Comparison of ENCODE assay signal across 26 mouse cellular contexts in genomic region chr12:69418606-69419005, GRCm38 (mm10). TPM values are rescaled to one million over a fixed set of nuclear protein-coding genes. Genes with fewer than 3 reads are reported as not detected.
DNase-seq lines count a peak whose midpoint lies in the region; ATAC-seq and TF ChIP-seq lines count a peak whose summit lies in the region.
"Had no signal": no experiment of that assay in that cellular context is flagged by ENCODE, and none has a peak within 500 bp of the region (broad histone marks: within the 10 kb centered on the region; RNA-seq: fewer than 3 reads in every experiment).

No protein-coding gene starts in this region.

- H3K4me3 ChIP-seq in cerebellum, adult 2 months (replicated peaks; ENCODE audit: insufficient read depth, low read depth, low read length) = peak overlapping the region; percentile 26
- H3K4me3 ChIP-seq in embryonic facial prominence, embryonic 15.5 days (replicated peaks) = no peak overlapping the region
- H3K4me3 ChIP-seq in embryonic facial prominence, embryonic 10.5 days = no peak overlapping the region
- H3K4me3 ChIP-seq in kidney, embryonic 15.5 days (replicated peaks) = no peak overlapping the region
- no peak overlapping the region for H3K4me3 ChIP-seq in myocyte
- H3K4me3 ChIP-seq: forebrain, embryonic 15.5 days; hindbrain, embryonic 10.5 days; hindbrain, embryonic 15.5 days; intestine, embryonic 15.5 days; left cerebral cortex, adult 2 months; limb, embryonic 12.5 days; liver, embryonic 15.5 days; midbrain, embryonic 12.5 days; neural tube, embryonic 13.5 days had no signal

- no peak overlapping the region for H3K4me2 ChIP-seq in embryonic facial prominence, embryonic 15.5 days (replicated peaks)
- peak overlapping the region; percentile 7; the same call in 1 of the 2 replicates for H3K4me2 ChIP-seq in kidney, embryonic 15.5 days
- H3K4me2 ChIP-seq in myocyte (ENCODE audit: low read depth) = peak overlapping the region; percentile 61
- H3K4me2 ChIP-seq: forebrain, embryonic 15.5 days; hindbrain, embryonic 15.5 days; intestine, embryonic 15.5 days; limb, embryonic 12.5 days; liver, embryonic 15.5 days; lung, embryonic 14.5 days; midbrain, embryonic 12.5 days; neural tube, embryonic 13.5 days had no signal

- DNase-seq in cerebellum, adult 2 months = no peak
- no peak for DNase-seq in cerebellum, adult 8-10 months
- DNase-seq in embryonic facial prominence, embryonic 10.5 days (ENCODE audit: low spot score) = no peak
- DNase-seq in kidney, postnatal 36 days = no peak
- DNase-seq in layer of hippocampus, postnatal 36 days = no peak
- DNase-seq: heart, postnatal 14 days; kidney, adult 8-10 months; kidney, postnatal 14 days; lung, postnatal 14 days; right cerebral cortex, postnatal 4 days had no signal

- no peak overlapping the region for H3ac ChIP-seq in myocyte (ENCODE audit: control insufficient read depth, insufficient read length)

- ATAC-seq in embryonic facial prominence, embryonic 15.5 days (ENCODE audit: insufficient number of reproducible peaks, low FRiP score, low TSS enrichment, low read depth) = no peak
- ATAC-seq in kidney, embryonic 15.5 days (replicated peaks; ENCODE audit: low FRiP score) = peak; percentile 47; the same call in 1 of the 2 replicates
- ATAC-seq: forebrain, embryonic 15.5 days; intestine, embryonic 15.5 days had no signal

- H3K27me3 ChIP-seq in cerebellum, adult 2 months (ENCODE audit: control insufficient read depth, insufficient read depth, low read length) = no peaks in the 10 kb centered on the region
- no peaks in the 10 kb centered on the region for H3K27me3 ChIP-seq in embryonic facial prominence, embryonic 15.5 days
- no peaks in the 10 kb centered on the region for H3K27me3 ChIP-seq in embryonic facial prominence, embryonic 10.5 days (replicated peaks; ENCODE audit: low read depth, poor library complexity, severe bottlenecking)
- no peaks in the 10 kb centered on the region for H3K27me3 ChIP-seq in kidney, embryonic 15.5 days
- H3K27me3 ChIP-seq in myocyte (ENCODE audit: control insufficient read depth, insufficient read depth, insufficient read length) = no peaks in the 10 kb centered on the region
- H3K27me3 ChIP-seq: forebrain, embryonic 15.5 days; hindbrain, embryonic 15.5 days; intestine, embryonic 15.5 days; limb, embryonic 12.5 days; liver, embryonic 15.5 days; midbrain, embryonic 12.5 days; neural tube, embryonic 13.5 days had no signal

- no peak for TF ChIP-seq POLR2A in cerebellum, adult 2 months (IDR thresholded peaks at IDR 0.05; ENCODE audit: borderline replicate concordance, insufficient read depth, low read length)
- no peak for TF ChIP-seq POLR2A in myocyte (IDR thresholded peaks at IDR 0.05; ENCODE audit: insufficient read length, low read depth)

- H3K36me3 ChIP-seq in embryonic facial prominence, embryonic 15.5 days = no peaks in the 10 kb centered on the region
- H3K36me3 ChIP-seq in embryonic facial prominence, embryonic 10.5 days (replicated peaks) = no peaks in the 10 kb centered on the region
- H3K36me3 ChIP-seq in kidney, embryonic 15.5 days = no peaks in the 10 kb centered on the region
- H3K36me3 ChIP-seq in myocyte (ENCODE audit: control insufficient read depth, insufficient read depth) = no peaks in the 10 kb centered on the region
- H3K36me3 ChIP-seq: forebrain, embryonic 15.5 days; hindbrain, embryonic 10.5 days; hindbrain, embryonic 15.5 days; intestine, embryonic 15.5 days; limb, embryonic 12.5 days; liver, embryonic 15.5 days; midbrain, embryonic 12.5 days; neural tube, embryonic 13.5 days had no signal

- H3K79me2 ChIP-seq in myocyte (ENCODE audit: control insufficient read depth, insufficient read depth) = no peaks in the 10 kb centered on the region

- no peaks in the 10 kb centered on the region for H3K9me3 ChIP-seq in embryonic facial prominence, embryonic 15.5 days (replicated peaks)
- H3K9me3 ChIP-seq in embryonic facial prominence, embryonic 10.5 days = peaks cover 10% of the 10 kb centered on the region; the same call in 1 of the 2 replicates
- no peaks in the 10 kb centered on the region for H3K9me3 ChIP-seq in kidney, embryonic 15.5 days (replicated peaks)
- H3K9me3 ChIP-seq: forebrain, embryonic 15.5 days; hindbrain, embryonic 15.5 days; intestine, embryonic 15.5 days; liver, embryonic 15.5 days; midbrain, embryonic 12.5 days; neural tube, embryonic 13.5 days had no signal

- no peak overlapping the region for H3K27ac ChIP-seq in cerebellum, adult 2 months (ENCODE audit: insufficient read depth, low read length)
- 0 out of 2 replicates have a peak overlapping the region, but pooled peaks have one; percentile 30 for H3K27ac ChIP-seq in embryonic facial prominence, embryonic 15.5 days (replicated peaks)
- H3K27ac ChIP-seq in embryonic facial prominence, embryonic 10.5 days (replicated peaks) = no peak overlapping the region
- H3K27ac ChIP-seq in kidney, embryonic 15.5 days = no peak overlapping the region; the same call in 1 of the 2 replicates
- H3K27ac ChIP-seq: forebrain, embryonic 15.5 days; hindbrain, embryonic 10.5 days; hindbrain, embryonic 15.5 days; intestine, embryonic 15.5 days; left cerebral cortex, adult 2 months; limb, embryonic 12.5 days; liver, embryonic 15.5 days; midbrain, embryonic 12.5 days; neural tube, embryonic 13.5 days had no signal

- 33% methylated on average over 13 of the region's 13 CpGs for WGBS in cerebellum, adult 2 months
- WGBS in embryonic facial prominence, embryonic 15.5 days = 77% methylated on average over 13 of the region's 13 CpGs
- 88% methylated on average over 13 of the region's 13 CpGs for WGBS in embryonic facial prominence, embryonic 10.5 days
- 68% methylated on average over 13 of the region's 13 CpGs for WGBS in kidney, embryonic 15.5 days

- H3K4me1 ChIP-seq in cerebellum, adult 2 months (ENCODE audit: control insufficient read depth, insufficient read depth, low read length) = peaks cover 16% of the 10 kb centered on the region
- H3K4me1 ChIP-seq in embryonic facial prominence, embryonic 15.5 days = peaks cover 19% of the 10 kb centered on the region; the same call in 1 of the 2 replicates
- H3K4me1 ChIP-seq in embryonic facial prominence, embryonic 10.5 days = peaks cover 33% of the 10 kb centered on the region
- H3K4me1 ChIP-seq in kidney, embryonic 15.5 days = peaks cover 39% of the 10 kb centered on the region
- H3K4me1 ChIP-seq: forebrain, embryonic 15.5 days; hindbrain, embryonic 15.5 days; midbrain, embryonic 12.5 days; neural tube, embryonic 13.5 days had no signal

- no peak overlapping the region for H3K9ac ChIP-seq in embryonic facial prominence, embryonic 15.5 days
- H3K9ac ChIP-seq in kidney, embryonic 15.5 days = no peak overlapping the region
- H3K9ac ChIP-seq: forebrain, embryonic 15.5 days; hindbrain, embryonic 15.5 days; intestine, embryonic 15.5 days; limb, embryonic 12.5 days; liver, embryonic 15.5 days; lung, embryonic 14.5 days; midbrain, embryonic 12.5 days; neural tube, embryonic 13.5 days had no signal

- TF ChIP-seq CTCF in cerebellum, adult 2 months (IDR thresholded peaks at IDR 0.05; ENCODE audit: borderline replicate concordance, insufficient read depth, low read depth, low read length) = no peak

TF ChIP-seq in myocyte, 11 proteins besides CTCF, POLR2A, EP300 and RAD21:
- TF ChIP-seq POLR2AphosphoS2 (IDR thresholded peaks at IDR 0.05; ENCODE audit: insufficient read length, low read depth) = no peak
- TF ChIP-seq TCF12 (IDR thresholded peaks at IDR 0.05; ENCODE audit: insufficient read depth, poor library complexity, severe bottlenecking) = no peak
- TF ChIP-seq MYOD1 (IDR thresholded peaks at IDR 0.05; ENCODE audit: control insufficient read depth in 1 of 3, insufficient read length in 2 of 3, low read depth in 2 of 3) = no peak
- TF ChIP-seq SRF (IDR thresholded peaks at IDR 0.05; ENCODE audit: control insufficient read depth, insufficient read length, low read depth) = no peak
- no peak for TF ChIP-seq TCF3 (IDR thresholded peaks at IDR 0.05; ENCODE audit: insufficient read length, low read depth)
- no peak for TF ChIP-seq REST (IDR thresholded peaks at IDR 0.05; ENCODE audit: insufficient read depth, insufficient read length)
- TF ChIP-seq USF1 (IDR thresholded peaks at IDR 0.05; ENCODE audit: low read depth) = no peak
- no peak for TF ChIP-seq E2F4 (IDR thresholded peaks at IDR 0.05; ENCODE audit: insufficient read depth)
- no peak for TF ChIP-seq CEBPB (IDR thresholded peaks at IDR 0.05; ENCODE audit: insufficient read depth, poor library complexity, severe bottlenecking)
- TF ChIP-seq MAX (IDR thresholded peaks at IDR 0.05; ENCODE audit: low read depth) = no peak
- TF ChIP-seq MYOG (IDR thresholded peaks at IDR 0.05; ENCODE audit: control insufficient read depth in 1 of 3, insufficient read depth in 1 of 3, insufficient read length in 2 of 3, low read depth in 2 of 3) = no peak

RNA-seq across cellular contexts. Expression of gene Gm9887, which starts 46.3 kb away (rescaled TPM):
- polyA plus RNA-seq in cerebellum, adult 2 months (2012; rRNA removed) = 0.33 and 0.61 TPM in 2 replicates
- polyA plus RNA-seq in embryonic facial prominence, embryonic 15.5 days (2015; fragmentation: Nextera tagmentation; extraction: Ambion mirVana) = 2.8 and 4.0 TPM in 2 replicates
- 0.90 and 1.5 TPM in 2 replicates for polyA plus RNA-seq in embryonic facial prominence, embryonic 10.5 days (2016; fragmentation: Nextera tagmentation; extraction: Ambion mirVana)
- 1.4 and 1.7 TPM in 2 replicates for polyA plus RNA-seq in kidney, embryonic 15.5 days (2015; fragmentation: Nextera tagmentation; extraction: Ambion mirVana)
- polyA plus RNA-seq in myocyte (2012; fragmentation: generic; extraction: Trizol) = 2.4 TPM
- total RNA-seq in layer of hippocampus, postnatal 36 days (2021) = under 1 TPM; 0.60 to 0.66 TPM
- total RNA-seq: layer of hippocampus, adult 18-20 months; megakaryocyte progenitor cell, adult 5-6 weeks; midbrain, postnatal 0 days had no signal

RNA-seq across cellular contexts. Expression of gene Arf6, which starts 46.7 kb away (rescaled TPM):
- polyA plus RNA-seq in cerebellum, adult 2 months (2012; rRNA removed) = 67.3 and 67.6 TPM in 2 replicates
- 71.4 and 78.4 TPM in 2 replicates for polyA plus RNA-seq in embryonic facial prominence, embryonic 15.5 days (2015; fragmentation: Nextera tagmentation; extraction: Ambion mirVana)
- 37.4 and 38.7 TPM in 2 replicates for polyA plus RNA-seq in embryonic facial prominence, embryonic 10.5 days (2016; fragmentation: Nextera tagmentation; extraction: Ambion mirVana)
- polyA plus RNA-seq in kidney, embryonic 15.5 days (2015; fragmentation: Nextera tagmentation; extraction: Ambion mirVana) = 45.3 and 47.0 TPM in 2 replicates
- polyA plus RNA-seq in myocyte (2012; fragmentation: generic; extraction: Trizol) = 71.4 TPM
- total RNA-seq in layer of hippocampus, postnatal 36 days (2021) = 10 to 100 TPM; 48.3 to 50.3 TPM
